In the genomic region with DNA sequence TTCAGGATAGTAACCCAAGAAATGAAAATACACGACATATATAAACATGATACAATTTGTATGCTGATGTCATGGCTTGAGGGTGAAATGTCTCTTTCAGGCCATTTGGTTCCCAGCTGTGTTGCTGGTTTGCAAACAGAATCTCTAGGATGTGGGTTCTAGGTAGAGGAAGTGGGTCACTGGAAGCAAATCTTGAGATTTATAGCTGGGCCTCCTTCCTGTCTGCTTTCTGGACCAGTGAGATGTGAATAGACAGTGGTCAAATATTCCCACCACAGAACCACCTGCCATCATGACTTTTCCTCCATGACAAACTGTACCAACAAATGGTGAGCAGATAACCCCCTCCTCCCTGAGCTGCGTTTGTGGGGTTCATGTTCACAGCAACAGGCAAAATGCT, we compare ENCODE assay signal across 25 mouse cellular contexts. TPM values are rescaled to one million over a fixed set of nuclear protein-coding genes. Genes with fewer than 3 reads are reported as not detected.
A peak's percentile ranks its signal among the peaks of the same experiment; 100 is the strongest.
DNase-seq lines count a peak whose midpoint lies in the region; ATAC-seq lines count a peak whose summit lies in the region.
"Had no signal": no experiment of that assay in that cellular context is flagged by ENCODE, and none has a peak within 500 bp of the region (broad histone marks: within the 10 kb centered on the region; RNA-seq: fewer than 3 reads in every experiment).

No protein-coding gene starts in this region.

- no peak overlapping the region for H3K27ac ChIP-seq in midbrain, embryonic 11.5 days (ENCODE audit: low read depth, low read length)
- no peak overlapping the region for H3K27ac ChIP-seq in midbrain, embryonic 16.5 days (ENCODE audit: low read length)
- no peak overlapping the region for H3K27ac ChIP-seq in kidney, embryonic 15.5 days
- H3K27ac ChIP-seq: embryonic facial prominence, embryonic 12.5 days; embryonic facial prominence, embryonic 15.5 days; forebrain, embryonic 12.5 days; forebrain, embryonic 15.5 days; heart, embryonic 15.5 days; hindbrain, embryonic 14.5 days; hindbrain, postnatal 0 days had no signal

- no peak overlapping the region for H3K4me3 ChIP-seq in midbrain, embryonic 11.5 days (ENCODE audit: low read depth, low read length)
- H3K4me3 ChIP-seq in midbrain, embryonic 16.5 days (ENCODE audit: low read depth, low read length): no peak overlapping the region
- H3K4me3 ChIP-seq in kidney, embryonic 15.5 days (replicated peaks): no peak overlapping the region
- H3K4me3 ChIP-seq: embryonic facial prominence, embryonic 12.5 days; embryonic facial prominence, embryonic 15.5 days; forebrain, embryonic 12.5 days; forebrain, embryonic 15.5 days; heart, embryonic 12.5 days; heart, embryonic 15.5 days had no signal

- no peak overlapping the region for H3K4me2 ChIP-seq in midbrain, embryonic 11.5 days
- H3K4me2 ChIP-seq in midbrain, embryonic 16.5 days (ENCODE audit: low read length): no peak overlapping the region
- H3K4me2 ChIP-seq in kidney, embryonic 15.5 days: no peak overlapping the region
- H3K4me2 ChIP-seq: embryonic facial prominence, embryonic 12.5 days; embryonic facial prominence, embryonic 15.5 days; forebrain, embryonic 12.5 days; forebrain, embryonic 15.5 days; heart, embryonic 12.5 days; heart, embryonic 15.5 days; hindbrain, embryonic 14.5 days had no signal

- H3K4me1 ChIP-seq in midbrain, embryonic 11.5 days (ENCODE audit: control insufficient read depth, insufficient read depth, low read length): peaks cover 5% of the 10 kb centered on the region; the same call in 1 of the 2 replicates
- peaks cover 6% of the 10 kb centered on the region for H3K4me1 ChIP-seq in midbrain, embryonic 16.5 days (ENCODE audit: control insufficient read depth, insufficient read depth, low read length)
- peaks cover 6% of the 10 kb centered on the region; the same call in 1 of the 2 replicates for H3K4me1 ChIP-seq in kidney, embryonic 15.5 days

- no peak for ATAC-seq in midbrain, embryonic 11.5 days (ENCODE audit: low FRiP score)
- ATAC-seq in midbrain, embryonic 16.5 days: no peak
- ATAC-seq in common myeloid progenitor, adult 5-6 weeks (replicated peaks; ENCODE audit: low read depth, poor library complexity, severe bottlenecking): peak; percentile 89
- ATAC-seq in megakaryocyte, adult 5-6 weeks (ENCODE audit: poor library complexity, severe bottlenecking): 0 out of 2 replicates have a peak, but pooled peaks have one; percentile 23
- no peak for ATAC-seq in kidney, embryonic 15.5 days (replicated peaks; ENCODE audit: low FRiP score)
- ATAC-seq: activated CD4-positive, CD25-positive, alpha-beta regulatory T cell, adult 4 months; forebrain, embryonic 15.5 days; hindbrain, postnatal 0 days; inflammation-experienced regulatory T-cells, adult 6 months had no signal

- 88% methylated on average over 2 of the region's 2 CpGs for WGBS in midbrain, embryonic 11.5 days
- WGBS in midbrain, embryonic 16.5 days: 91% methylated on average over 2 of the region's 2 CpGs
- 82% methylated on average over 2 of the region's 2 CpGs for WGBS in kidney, embryonic 15.5 days

- H3K27me3 ChIP-seq in midbrain, embryonic 11.5 days (ENCODE audit: control insufficient read depth, insufficient read depth, low read length): no peaks in the 10 kb centered on the region
- no peaks in the 10 kb centered on the region for H3K27me3 ChIP-seq in midbrain, embryonic 16.5 days (ENCODE audit: control insufficient read depth, insufficient read depth, low read depth, low read length)
- no peaks in the 10 kb centered on the region for H3K27me3 ChIP-seq in kidney, embryonic 15.5 days
- H3K27me3 ChIP-seq: embryonic facial prominence, embryonic 12.5 days; embryonic facial prominence, embryonic 15.5 days; forebrain, embryonic 15.5 days; heart, embryonic 12.5 days; heart, embryonic 15.5 days had no signal

- no peak overlapping the region for H3K9ac ChIP-seq in midbrain, embryonic 11.5 days (ENCODE audit: low read length)
- H3K9ac ChIP-seq in midbrain, embryonic 16.5 days (ENCODE audit: low read depth, low read length): no peak overlapping the region
- no peak overlapping the region for H3K9ac ChIP-seq in kidney, embryonic 15.5 days
- H3K9ac ChIP-seq: embryonic facial prominence, embryonic 12.5 days; embryonic facial prominence, embryonic 15.5 days; forebrain, embryonic 12.5 days; forebrain, embryonic 15.5 days; heart, embryonic 12.5 days; heart, embryonic 15.5 days; hindbrain, embryonic 14.5 days had no signal

- H3K9me3 ChIP-seq in midbrain, embryonic 11.5 days (ENCODE audit: control insufficient read depth, low read length): no peaks in the 10 kb centered on the region
- H3K9me3 ChIP-seq in midbrain, embryonic 16.5 days (replicated peaks; ENCODE audit: control insufficient read depth, low read length, poor library complexity, severe bottlenecking): no peaks in the 10 kb centered on the region
- no peaks in the 10 kb centered on the region for H3K9me3 ChIP-seq in kidney, embryonic 15.5 days (replicated peaks)
- H3K9me3 ChIP-seq: embryonic facial prominence, embryonic 12.5 days; embryonic facial prominence, embryonic 15.5 days; forebrain, embryonic 12.5 days; forebrain, embryonic 15.5 days; heart, embryonic 12.5 days; heart, embryonic 15.5 days had no signal

- peak; percentile 44 for DNase-seq in midbrain, embryonic 11.5 days (ENCODE audit: low spot score, missing footprints)
- DNase-seq in spleen, postnatal 14 days (ENCODE audit: low spot score in 2 of 2): no peak
- DNase-seq in cerebellum, postnatal 10 days: no peak
- DNase-seq: adrenal gland, adult 8-10 months; adrenal gland, postnatal 25 days; cerebellum, adult 11-12 months; cerebellum, adult 8-10 months; cerebellum, postnatal 14 days; gastrocnemius, postnatal 25 days; heart, postnatal 10 days; heart, postnatal 36 days had no signal

- H3K36me3 ChIP-seq in midbrain, embryonic 11.5 days (ENCODE audit: control insufficient read depth, insufficient read depth, low read length): no peaks in the 10 kb centered on the region
- no peaks in the 10 kb centered on the region for H3K36me3 ChIP-seq in midbrain, embryonic 16.5 days (ENCODE audit: control insufficient read depth, insufficient read depth, low read length)
- no peaks in the 10 kb centered on the region for H3K36me3 ChIP-seq in kidney, embryonic 15.5 days
- H3K36me3 ChIP-seq: embryonic facial prominence, embryonic 12.5 days; embryonic facial prominence, embryonic 15.5 days; forebrain, embryonic 12.5 days; forebrain, embryonic 15.5 days; heart, embryonic 12.5 days; heart, embryonic 15.5 days had no signal

RNA-seq across cellular contexts. Expression of a gene that starts 45.6 kb away (rescaled TPM):
- polyA plus RNA-seq in midbrain, embryonic 11.5 days (2014; fragmentation: Nextera tagmentation; extraction: Ambion mirVana): 209 and 218 TPM in 2 replicates
- polyA plus RNA-seq in midbrain, embryonic 16.5 days (2015; fragmentation: Nextera tagmentation; extraction: Ambion mirVana): 200 and 214 TPM in 2 replicates
- total RNA-seq in common myeloid progenitor, adult 5-6 weeks (2017): 122 and 125 TPM in 2 replicates
- 81.0 and 93.1 TPM in 2 replicates for total RNA-seq in megakaryocyte, adult 5-6 weeks (2015)
- 108 and 134 TPM in 2 replicates for total RNA-seq in megakaryocyte, adult 5-6 weeks (2017)
- 215 and 235 TPM in 2 replicates for polyA plus RNA-seq in kidney, embryonic 15.5 days (2015; fragmentation: Nextera tagmentation; extraction: Ambion mirVana)

Comparison
In these comparisons a context has a peak if more than half of its experiments do, and no peak if none do; other contexts are left out.
1. ATAC-seq: peak in common myeloid progenitor, adult 5-6 weeks (single experiment) and megakaryocyte, adult 5-6 weeks (single experiment); none in midbrain, embryonic 11.5 days (single experiment), midbrain, embryonic 16.5 days (single experiment) and kidney, embryonic 15.5 days (single experiment).